ENCODE assay signal across 15 mouse cellular contexts in genomic region chr7:109929628-109930027, GRCm38 (mm10). TPM values are rescaled to one million over a fixed set of nuclear protein-coding genes. Genes with fewer than 3 reads are reported as not detected.
DNase-seq lines count a peak whose midpoint lies in the region; ATAC-seq and TF ChIP-seq lines count a peak whose summit lies in the region.
"Had no signal": no experiment of that assay in that cellular context is flagged by ENCODE, and none has a peak within 500 bp of the region (broad histone marks: within the 10 kb centered on the region; RNA-seq: fewer than 3 reads in every experiment).

No protein-coding gene starts in this region.

- no peaks in the 10 kb centered on the region for H3K4me1 ChIP-seq in forebrain, postnatal 0 days (ENCODE audit: insufficient read depth)
- H3K4me1 ChIP-seq in forebrain, embryonic 14.5 days (ENCODE audit: control insufficient read depth, insufficient read depth, low read length) = no peaks in the 10 kb centered on the region
- H3K4me1 ChIP-seq in liver, adult 2 months (ENCODE audit: control insufficient read depth, insufficient read depth, low read length) = no peaks in the 10 kb centered on the region
- no peaks in the 10 kb centered on the region for H3K4me1 ChIP-seq in liver, embryonic 12.5 days
- H3K4me1 ChIP-seq in cortical plate, adult 2 months (ENCODE audit: control insufficient read depth, insufficient read depth, low read length) = peaks cover 4% of the 10 kb centered on the region

- H3K36me3 ChIP-seq in forebrain, postnatal 0 days (ENCODE audit: insufficient read depth) = peaks cover 41% of the 10 kb centered on the region
- H3K36me3 ChIP-seq in forebrain, embryonic 14.5 days (ENCODE audit: control insufficient read depth, insufficient read depth, low read length) = peaks cover 52% of the 10 kb centered on the region
- peaks cover 14% of the 10 kb centered on the region for H3K36me3 ChIP-seq in liver, adult 2 months (ENCODE audit: control insufficient read depth, insufficient read depth, low read length)
- H3K36me3 ChIP-seq in liver, embryonic 12.5 days = peaks cover 42% of the 10 kb centered on the region

- H3K9ac ChIP-seq in forebrain, postnatal 0 days = no peak overlapping the region
- no peak overlapping the region for H3K9ac ChIP-seq in forebrain, embryonic 14.5 days (ENCODE audit: low read length)
- H3K9ac ChIP-seq in liver, adult 2 months (ENCODE audit: low read depth, low read length) = no peak overlapping the region
- H3K9ac ChIP-seq in liver, embryonic 12.5 days = no peak overlapping the region
- H3K9ac ChIP-seq: hindbrain, embryonic 15.5 days; limb, embryonic 12.5 days had no signal

- H3K27me3 ChIP-seq in forebrain, postnatal 0 days (ENCODE audit: insufficient read depth, low read length) = no peaks in the 10 kb centered on the region
- H3K27me3 ChIP-seq in forebrain, embryonic 14.5 days (replicated peaks; ENCODE audit: control insufficient read depth, insufficient read depth, low read length) = no peaks in the 10 kb centered on the region
- H3K27me3 ChIP-seq in liver, adult 2 months (ENCODE audit: control insufficient read depth, insufficient read depth, low read length) = no peaks in the 10 kb centered on the region
- H3K27me3 ChIP-seq in liver, embryonic 12.5 days (replicated peaks) = no peaks in the 10 kb centered on the region
- H3K27me3 ChIP-seq: hindbrain, embryonic 15.5 days; limb, embryonic 12.5 days had no signal

- TF ChIP-seq CTCF in forebrain, postnatal 0 days (IDR thresholded peaks at IDR 0.05; ENCODE audit: low read depth) = peak; percentile 44
- peak; percentile 25; the same call in 1 of the 2 replicates for TF ChIP-seq CTCF in liver, adult 2 months (IDR thresholded peaks at IDR 0.05; ENCODE audit: low read depth, low read length)
- TF ChIP-seq CTCF in cortical plate, adult 2 months (IDR thresholded peaks at IDR 0.05; ENCODE audit: extremely low read depth, insufficient read depth, low read length) = peak; percentile 14; the same call in 1 of the 2 replicates

- no peak for DNase-seq in forebrain, postnatal 0 days
- DNase-seq in forebrain, embryonic 14.5 days (ENCODE audit: low spot score) = no peak
- DNase-seq in liver, adult 2 months (ENCODE audit: extremely low read depth, low read depth, low spot score) = no peak
- DNase-seq in 416B (ENCODE audit: low read depth) = peak; percentile 18
- no peak for DNase-seq in thymus, postnatal 14 days
- no peak for DNase-seq in layer of hippocampus, postnatal 25 days (ENCODE audit: extremely low spot score in 1 of 2, low spot score in 1 of 2)
- DNase-seq: B cell, adult 2 months; cerebellum, postnatal 14 days; heart, adult 11 months; heart, postnatal 14 days had no signal

- no peak for ATAC-seq in forebrain, postnatal 0 days
- no peak for ATAC-seq in forebrain, embryonic 14.5 days
- ATAC-seq in liver, embryonic 12.5 days = no peak

- no peaks in the 10 kb centered on the region for H3K9me3 ChIP-seq in forebrain, postnatal 0 days (ENCODE audit: low read length)
- H3K9me3 ChIP-seq in forebrain, embryonic 14.5 days (replicated peaks; ENCODE audit: control insufficient read depth, low read length) = no peaks in the 10 kb centered on the region
- H3K9me3 ChIP-seq in liver, embryonic 12.5 days (replicated peaks) = no peaks in the 10 kb centered on the region
- H3K9me3 ChIP-seq: hindbrain, embryonic 15.5 days; limb, embryonic 12.5 days had no signal

- H3K4me3 ChIP-seq in forebrain, postnatal 0 days (ENCODE audit: low read depth, low read length) = no peak overlapping the region
- no peak overlapping the region for H3K4me3 ChIP-seq in forebrain, embryonic 14.5 days (ENCODE audit: low read depth, low read length)
- H3K4me3 ChIP-seq in liver, adult 2 months (ENCODE audit: insufficient read depth, low read depth, low read length) = no peak overlapping the region
- H3K4me3 ChIP-seq in liver, embryonic 12.5 days = no peak overlapping the region
- H3K4me3 ChIP-seq in cortical plate, adult 2 months (ENCODE audit: insufficient read depth, low read length) = no peak overlapping the region
- H3K4me3 ChIP-seq: hindbrain, embryonic 15.5 days; limb, embryonic 12.5 days had no signal

- no peak for TF ChIP-seq POLR2A in liver, adult 2 months (IDR thresholded peaks at IDR 0.05; ENCODE audit: extremely low read depth, insufficient read depth, low read length)
- no peak for TF ChIP-seq POLR2A in cortical plate, adult 2 months (IDR thresholded peaks at IDR 0.05; ENCODE audit: extremely low read depth, insufficient read depth, low read length)

- H3K79me2 ChIP-seq in liver, adult 2 months (ENCODE audit: control insufficient read depth, insufficient read depth, low read length) = no peaks in the 10 kb centered on the region; the same call in 1 of the 2 replicates

- no peak overlapping the region for H3K27ac ChIP-seq in forebrain, postnatal 0 days (ENCODE audit: low read depth, low read length)
- H3K27ac ChIP-seq in forebrain, embryonic 14.5 days (ENCODE audit: low read depth, low read length) = no peak overlapping the region
- H3K27ac ChIP-seq in liver, adult 2 months (replicated peaks; ENCODE audit: insufficient read depth, low read depth, low read length) = no peak overlapping the region
- no peak overlapping the region for H3K27ac ChIP-seq in liver, embryonic 12.5 days
- H3K27ac ChIP-seq in cortical plate, adult 2 months (ENCODE audit: insufficient read depth, low read length) = no peak overlapping the region
- H3K27ac ChIP-seq: hindbrain, embryonic 15.5 days; limb, embryonic 12.5 days; macrophage had no signal

- H3K4me2 ChIP-seq in forebrain, postnatal 0 days (ENCODE audit: low read depth) = no peak overlapping the region
- H3K4me2 ChIP-seq in forebrain, embryonic 14.5 days (ENCODE audit: low read length) = no peak overlapping the region
- no peak overlapping the region for H3K4me2 ChIP-seq in liver, embryonic 12.5 days
- H3K4me2 ChIP-seq: hindbrain, embryonic 15.5 days; limb, embryonic 12.5 days had no signal

RNA-seq across cellular contexts. Expression of gene Dennd5a, which starts 30.6 kb away (rescaled TPM):
- 144 and 156 TPM in 2 replicates for total RNA-seq in forebrain, postnatal 0 days (2014; rRNA removed)
- 24.0 and 28.0 TPM in 2 replicates for polyA plus RNA-seq in forebrain, postnatal 0 days (2015; fragmentation: Nextera tagmentation; extraction: Ambion mirVana)
- 57.5 and 59.4 TPM in 2 replicates for polyA plus RNA-seq in forebrain, embryonic 14.5 days (2014; fragmentation: Nextera tagmentation; extraction: Ambion mirVana)
- 25.5 and 26.2 TPM in 2 replicates for total RNA-seq in liver, adult 2 months (2014; rRNA removed)
- 17.4 and 24.1 TPM in 2 replicates for polyA plus RNA-seq in liver, adult 2 months (2012; rRNA removed)
- 13.3 and 14.8 TPM in 2 replicates for polyA plus RNA-seq in liver, embryonic 12.5 days (2016; fragmentation: Nextera tagmentation; extraction: Ambion mirVana)
- polyA plus RNA-seq in cortical plate, adult 2 months (2012; rRNA removed) = 214 and 216 TPM in 2 replicates
- total RNA-seq in layer of hippocampus, postnatal 25 days (2021) = 100 to 1,000 TPM; 214 to 220 TPM

RNA-seq across cellular contexts. Expression of gene Tmem41b, which starts 57.1 kb away (rescaled TPM):
- total RNA-seq in forebrain, postnatal 0 days (2014; rRNA removed) = 48.6 and 63.2 TPM in 2 replicates
- polyA plus RNA-seq in forebrain, postnatal 0 days (2015; fragmentation: Nextera tagmentation; extraction: Ambion mirVana) = 38.6 and 46.4 TPM in 2 replicates
- 71.8 and 81.5 TPM in 2 replicates for polyA plus RNA-seq in forebrain, embryonic 14.5 days (2014; fragmentation: Nextera tagmentation; extraction: Ambion mirVana)
- total RNA-seq in liver, adult 2 months (2014; rRNA removed) = 42.9 and 43.1 TPM in 2 replicates
- 21.1 and 21.6 TPM in 2 replicates for polyA plus RNA-seq in liver, adult 2 months (2012; rRNA removed)
- polyA plus RNA-seq in liver, embryonic 12.5 days (2016; fragmentation: Nextera tagmentation; extraction: Ambion mirVana) = 47.3 and 47.4 TPM in 2 replicates
- 39.0 TPM in 2 replicates for polyA plus RNA-seq in cortical plate, adult 2 months (2012; rRNA removed)
- total RNA-seq in layer of hippocampus, postnatal 25 days (2021) = 10 to 100 TPM; 48.6 to 49.9 TPM
